Mouse (Mus musculus): ENCODE data around the gene Tial1. TPM values are rescaled to one million over a fixed set of nuclear protein-coding genes. Genes with fewer than 3 reads are reported as not detected.
A peak's percentile ranks its signal among the peaks of the same experiment; 100 is the strongest.

Gene Tial1
- polyA plus RNA-seq, 1 experiment = 134 TPM

DNA sequence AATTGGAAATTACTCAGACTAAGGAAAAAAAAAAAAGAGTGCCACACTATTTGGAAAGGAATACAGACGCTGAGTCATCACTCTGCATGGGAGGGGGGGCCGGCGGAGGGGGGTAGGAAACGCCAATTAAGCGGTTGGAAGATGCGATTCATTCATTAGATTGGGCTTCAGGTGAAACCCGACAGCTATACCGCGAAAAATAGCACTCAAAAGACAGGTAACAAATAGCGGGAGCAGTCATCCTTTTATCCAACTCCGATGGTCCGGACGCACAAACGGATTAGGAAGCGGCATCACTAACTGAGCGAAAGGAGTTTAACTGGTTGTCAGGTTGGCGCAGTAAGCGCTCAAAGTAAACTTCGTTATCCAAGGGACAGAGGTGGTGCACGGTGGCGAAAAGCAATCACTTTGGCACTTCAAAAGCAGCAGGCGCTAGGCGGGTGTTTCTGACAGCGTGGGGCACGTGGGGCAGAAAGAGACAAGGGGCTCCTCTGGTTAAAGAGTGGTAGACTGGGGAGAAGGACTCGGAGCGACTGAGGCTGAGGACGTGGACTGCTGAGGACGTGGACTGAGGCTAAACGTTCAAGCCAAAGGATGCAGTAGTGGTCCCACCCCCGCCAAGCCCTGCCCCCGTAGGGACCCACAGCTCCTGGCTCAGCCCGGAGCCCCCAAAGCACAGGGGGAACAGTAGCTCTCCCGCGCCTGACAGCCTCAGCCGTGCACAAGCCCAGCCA, 1.2 kb downstream of the Tial1 start:
- TF ChIP-seq CTCF (IDR thresholded peaks at IDR 0.05; ENCODE audit: borderline replicate concordance, insufficient read depth, low read depth, low read length) = no peak
- no peak for TF ChIP-seq POLR2A (IDR thresholded peaks at IDR 0.05; ENCODE audit: borderline replicate concordance, insufficient read depth, low read length)
- no peaks in the 10 kb centered on the region for H3K27me3 ChIP-seq (ENCODE audit: control insufficient read depth, insufficient read depth, low read length)
- peak overlapping the region; percentile 31; the same call in 1 of the 2 replicates for H3K27ac ChIP-seq (ENCODE audit: insufficient read depth, low read length)
- 0% methylated on average over 36 of the region's 36 CpGs for WGBS
- no peaks in the 10 kb centered on the region for H3K4me1 ChIP-seq (ENCODE audit: control insufficient read depth, insufficient read depth, low read length)
- peak overlapping the region; percentile 91 for H3K4me3 ChIP-seq (replicated peaks; ENCODE audit: insufficient read depth, low read depth, low read length)
- peak; percentile 43 to 58 for DNase-seq

DNA sequence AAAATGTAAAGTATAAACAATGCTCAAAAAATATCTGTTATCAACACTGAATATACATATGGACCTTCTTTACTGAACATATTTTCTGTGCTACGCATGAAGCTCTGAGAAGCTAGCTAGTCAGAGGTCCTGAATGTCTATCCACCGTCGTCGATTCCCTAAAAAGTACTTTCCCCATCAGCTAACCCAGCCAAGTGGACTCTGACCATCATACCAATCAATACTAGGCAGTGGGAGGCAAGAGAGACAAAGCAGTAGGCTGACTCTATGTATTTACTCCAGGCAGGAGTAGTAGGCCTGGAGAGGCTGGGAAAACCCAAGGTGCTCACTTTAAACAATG, 1.8 kb downstream of the Tial1 start:
- Histone ChIP-seq H3K27me3 (ENCODE audit: control insufficient read depth, insufficient read depth, low read length) (no peaks in the 10 kb centered on the region), H3K4me1 (ENCODE audit: control insufficient read depth, insufficient read depth, low read length) (no peaks in the 10 kb centered on the region), H3K4me3 (replicated peaks; ENCODE audit: insufficient read depth, low read depth, low read length) (peak overlapping the region; percentile 91), H3K27ac (ENCODE audit: insufficient read depth, low read length) (no peak overlapping the region)
- DNase-seq = peak in 1 of 2 experiments; percentile 18
- TF ChIP-seq POLR2A (IDR thresholded peaks at IDR 0.05; ENCODE audit: borderline replicate concordance, insufficient read depth, low read length) (no peak), CTCF (IDR thresholded peaks at IDR 0.05; ENCODE audit: borderline replicate concordance, insufficient read depth, low read depth, low read length) (no peak)
- 4% methylated on average over 4 of the region's 4 CpGs for WGBS

DNA sequence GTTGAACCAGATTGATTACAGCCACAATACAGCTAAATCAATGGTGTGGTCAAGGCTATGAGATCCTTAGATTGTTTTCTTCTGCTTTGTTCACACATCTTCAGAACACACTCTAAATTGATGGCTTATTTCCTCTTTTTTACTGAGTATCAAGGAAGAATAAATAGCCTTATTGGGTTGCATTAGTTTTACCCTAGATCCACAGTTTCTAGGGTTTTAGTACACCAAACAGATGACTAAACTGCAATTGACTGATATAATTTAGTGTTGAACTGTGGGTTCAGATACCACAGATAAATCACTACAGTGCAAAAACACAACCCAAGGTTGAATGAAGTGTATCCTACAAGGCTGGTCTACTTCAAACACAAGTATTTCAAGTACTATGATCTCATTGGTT, 3.5 kb downstream of the Tial1 start:
- no peaks in the 10 kb centered on the region for H3K4me1 ChIP-seq (ENCODE audit: control insufficient read depth, insufficient read depth, low read length)
- H3K27me3 ChIP-seq (ENCODE audit: control insufficient read depth, insufficient read depth, low read length) = no peaks in the 10 kb centered on the region
- H3K4me3 ChIP-seq (replicated peaks; ENCODE audit: insufficient read depth, low read depth, low read length) = no peak overlapping the region
- TF ChIP-seq CTCF (IDR thresholded peaks at IDR 0.05; ENCODE audit: borderline replicate concordance, insufficient read depth, low read depth, low read length) = no peak
- TF ChIP-seq POLR2A (IDR thresholded peaks at IDR 0.05; ENCODE audit: borderline replicate concordance, insufficient read depth, low read length) = no peak
- no peak for DNase-seq
- no peak overlapping the region for H3K27ac ChIP-seq (ENCODE audit: insufficient read depth, low read length)

DNA sequence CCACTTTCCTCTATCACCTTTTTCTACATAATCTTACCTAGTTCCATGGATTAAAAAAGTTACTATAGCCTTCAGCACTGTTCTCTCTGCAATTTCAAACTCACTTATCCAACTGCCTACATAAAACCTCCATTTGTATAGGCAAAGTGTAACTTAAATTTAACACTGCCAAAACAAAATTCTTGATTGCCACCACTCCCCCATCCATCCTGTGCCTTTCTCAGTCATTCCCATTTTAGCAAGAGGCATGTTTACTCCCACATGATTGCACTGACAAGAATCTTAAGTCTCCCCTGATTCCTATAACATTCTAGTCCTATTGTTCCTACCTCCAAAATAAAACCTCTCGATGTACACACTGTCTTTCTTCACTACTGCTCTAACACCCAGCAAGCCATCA, 8.8 kb downstream of the Tial1 start:
- Histone ChIP-seq H3K27ac (ENCODE audit: insufficient read depth, low read length) (no peak overlapping the region), H3K4me3 (replicated peaks; ENCODE audit: insufficient read depth, low read depth, low read length) (no peak overlapping the region), H3K4me1 (ENCODE audit: control insufficient read depth, insufficient read depth, low read length) (no peaks in the 10 kb centered on the region), H3K27me3 (ENCODE audit: control insufficient read depth, insufficient read depth, low read length) (no peaks in the 10 kb centered on the region)
- no peak for DNase-seq
- 84% methylated on average over 1 of the region's 1 CpGs for WGBS
- no peak for TF ChIP-seq CTCF (IDR thresholded peaks at IDR 0.05; ENCODE audit: borderline replicate concordance, insufficient read depth, low read depth, low read length)
- no peak for TF ChIP-seq POLR2A (IDR thresholded peaks at IDR 0.05; ENCODE audit: borderline replicate concordance, insufficient read depth, low read length)

DNA sequence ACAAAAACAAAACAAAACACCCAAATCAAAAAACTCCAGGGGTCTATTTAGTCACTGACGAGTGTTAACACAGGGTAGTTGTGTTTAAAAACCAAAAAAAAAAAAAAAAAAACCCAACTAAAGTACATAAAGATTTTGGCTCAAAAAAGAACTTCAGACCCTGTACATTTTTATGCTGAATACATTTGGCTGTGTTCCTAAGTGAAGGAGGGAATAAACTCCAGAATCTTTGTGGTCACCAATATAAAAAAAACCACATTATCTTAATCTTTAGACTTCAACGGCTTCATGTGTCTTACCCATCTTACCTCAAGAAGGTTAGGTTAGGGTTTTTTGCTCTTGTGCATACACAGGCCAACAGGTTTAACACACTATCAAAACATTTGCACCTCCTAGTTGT, 20.9 kb downstream of the Tial1 start:
- H3K27ac ChIP-seq (ENCODE audit: insufficient read depth, low read length) = no peak overlapping the region
- DNase-seq = no peak
- 80% methylated on average over 2 of the region's 2 CpGs for WGBS
- H3K4me1 ChIP-seq (ENCODE audit: control insufficient read depth, insufficient read depth, low read length) = no peaks in the 10 kb centered on the region
- H3K27me3 ChIP-seq (ENCODE audit: control insufficient read depth, insufficient read depth, low read length) = no peaks in the 10 kb centered on the region
- TF ChIP-seq CTCF (IDR thresholded peaks at IDR 0.05; ENCODE audit: borderline replicate concordance, insufficient read depth, low read depth, low read length) (no peak), POLR2A (IDR thresholded peaks at IDR 0.05; ENCODE audit: borderline replicate concordance, insufficient read depth, low read length) (no peak)
- no peak overlapping the region for H3K4me3 ChIP-seq (replicated peaks; ENCODE audit: insufficient read depth, low read depth, low read length)

DNA sequence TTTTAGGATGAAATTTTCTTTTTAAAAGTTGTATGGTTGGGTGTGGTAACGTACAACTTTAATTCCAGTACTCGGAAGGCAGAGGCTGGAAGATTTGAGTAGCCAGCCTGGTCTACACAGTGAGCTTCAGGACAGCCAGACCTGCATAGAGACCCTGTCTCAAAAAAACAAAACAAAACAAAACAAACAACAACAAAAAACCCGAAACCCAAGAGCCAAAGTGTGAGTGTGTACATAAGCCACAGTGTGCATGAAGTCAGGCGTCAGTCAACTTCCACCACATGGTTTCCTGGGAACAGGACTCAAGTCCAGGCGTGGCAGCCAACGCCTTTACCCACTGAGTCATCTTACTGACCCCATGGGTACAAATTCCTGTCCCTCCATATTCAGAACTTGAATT, 22.3 kb downstream of the Tial1 start:
- 93% methylated on average over 6 of the region's 6 CpGs for WGBS
- TF ChIP-seq CTCF (IDR thresholded peaks at IDR 0.05; ENCODE audit: borderline replicate concordance, insufficient read depth, low read depth, low read length) (no peak), POLR2A (IDR thresholded peaks at IDR 0.05; ENCODE audit: borderline replicate concordance, insufficient read depth, low read length) (no peak)
- DNase-seq = no peak
- Histone ChIP-seq H3K4me3 (replicated peaks; ENCODE audit: insufficient read depth, low read depth, low read length) (no peak overlapping the region), H3K4me1 (ENCODE audit: control insufficient read depth, insufficient read depth, low read length) (no peaks in the 10 kb centered on the region), H3K27me3 (ENCODE audit: control insufficient read depth, insufficient read depth, low read length) (no peaks in the 10 kb centered on the region), H3K27ac (ENCODE audit: insufficient read depth, low read length) (no peak overlapping the region)

DNA sequence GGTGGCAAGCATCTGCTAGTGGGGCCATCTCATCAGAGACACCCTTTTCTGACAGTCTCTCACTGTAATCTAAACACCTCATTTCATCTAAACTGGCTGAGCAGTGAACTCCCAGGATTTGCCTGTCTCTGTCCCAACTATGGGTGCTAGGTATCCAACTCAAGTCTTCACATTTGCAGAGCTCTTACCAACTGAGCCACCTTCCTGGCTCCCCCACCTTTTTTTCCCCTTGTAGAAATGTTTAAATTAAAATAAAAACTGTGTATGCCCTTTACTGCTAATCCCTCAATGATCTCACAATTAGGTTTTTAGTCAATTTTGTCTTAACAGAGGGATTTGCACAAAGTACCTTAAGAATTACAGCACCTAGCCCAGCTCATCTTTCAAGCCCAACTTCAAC, 23.4 kb downstream of the Tial1 start:
- TF ChIP-seq POLR2A (IDR thresholded peaks at IDR 0.05; ENCODE audit: borderline replicate concordance, insufficient read depth, low read length) = no peak
- TF ChIP-seq CTCF (IDR thresholded peaks at IDR 0.05; ENCODE audit: borderline replicate concordance, insufficient read depth, low read depth, low read length) = no peak
- Histone ChIP-seq H3K4me3 (replicated peaks; ENCODE audit: insufficient read depth, low read depth, low read length) (no peak overlapping the region), H3K27me3 (ENCODE audit: control insufficient read depth, insufficient read depth, low read length) (no peaks in the 10 kb centered on the region), H3K4me1 (ENCODE audit: control insufficient read depth, insufficient read depth, low read length) (no peaks in the 10 kb centered on the region), H3K27ac (ENCODE audit: insufficient read depth, low read length) (no peak overlapping the region)
- DNase-seq = no peak

DNA sequence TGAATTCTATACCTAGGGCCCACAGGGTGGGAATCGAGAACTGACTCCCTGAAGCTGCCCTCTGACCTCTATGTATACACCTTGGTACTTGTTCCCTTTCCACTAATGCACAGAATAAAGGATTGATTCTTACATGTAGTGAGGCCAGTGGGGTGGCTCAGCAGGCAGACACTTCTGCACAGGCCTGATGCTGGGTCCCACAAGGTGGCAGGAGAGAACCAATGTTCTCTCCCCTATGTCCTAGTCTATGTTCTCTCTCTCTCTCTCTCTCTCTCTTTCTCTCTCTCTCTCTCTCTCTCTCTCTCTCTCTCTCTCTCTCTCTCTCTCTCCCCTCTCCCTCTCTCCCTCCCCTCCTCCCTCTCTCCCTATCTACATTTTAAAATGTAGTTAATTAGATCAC, 28.3 kb downstream of the Tial1 start:
- Histone ChIP-seq H3K4me3 (replicated peaks; ENCODE audit: insufficient read depth, low read depth, low read length) (no peak overlapping the region), H3K27me3 (ENCODE audit: control insufficient read depth, insufficient read depth, low read length) (no peaks in the 10 kb centered on the region), H3K4me1 (ENCODE audit: control insufficient read depth, insufficient read depth, low read length) (no peaks in the 10 kb centered on the region), H3K27ac (ENCODE audit: insufficient read depth, low read length) (no peak overlapping the region)
- peak; percentile 28; the same call in 1 of the 2 replicates for TF ChIP-seq CTCF (IDR thresholded peaks at IDR 0.05; ENCODE audit: borderline replicate concordance, insufficient read depth, low read depth, low read length)
- no peak for TF ChIP-seq POLR2A (IDR thresholded peaks at IDR 0.05; ENCODE audit: borderline replicate concordance, insufficient read depth, low read length)
- DNase-seq = no peak
- WGBS = 54% methylated on average over 1 of the region's 1 CpGs

Data from cerebellum, adult 2 months (tissue).